Mouse (Mus musculus): Measurements from ENCODE around the gene Stx4a.
"Not testable (repeated sequence)": the region's sequence is repeated elsewhere in the genome, so short reads cannot be mapped to it uniquely, and the experiment has no call there.

Stx4a gene

DNA sequence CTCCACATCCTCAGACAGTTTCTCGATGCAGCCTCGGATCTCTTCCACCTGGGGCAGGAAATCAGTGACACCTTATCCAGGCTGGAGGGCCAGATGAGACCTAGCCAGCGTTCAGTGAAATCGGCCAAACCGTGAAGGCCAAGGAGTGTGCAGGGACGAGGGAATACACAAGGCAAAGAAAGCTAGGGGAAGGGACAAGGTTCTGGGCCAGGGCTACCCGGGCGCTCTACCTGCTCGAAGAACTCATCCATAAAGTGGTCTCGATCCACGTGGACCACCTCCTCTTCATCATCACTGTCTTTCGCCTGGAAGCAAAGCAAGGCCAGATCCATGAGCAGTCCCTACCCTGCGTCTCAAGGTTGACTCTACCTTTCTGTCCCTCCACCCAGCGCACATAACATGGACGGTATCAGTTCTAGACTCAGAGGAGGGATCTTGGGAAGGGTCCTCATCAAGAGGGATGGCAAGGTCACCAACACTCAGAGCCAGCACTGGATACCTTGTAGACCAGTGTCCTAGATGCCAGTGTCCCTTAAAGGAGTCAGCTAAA, 8.9 kb upstream of the Stx4a start:
- no peak for DNase-seq

DNA sequence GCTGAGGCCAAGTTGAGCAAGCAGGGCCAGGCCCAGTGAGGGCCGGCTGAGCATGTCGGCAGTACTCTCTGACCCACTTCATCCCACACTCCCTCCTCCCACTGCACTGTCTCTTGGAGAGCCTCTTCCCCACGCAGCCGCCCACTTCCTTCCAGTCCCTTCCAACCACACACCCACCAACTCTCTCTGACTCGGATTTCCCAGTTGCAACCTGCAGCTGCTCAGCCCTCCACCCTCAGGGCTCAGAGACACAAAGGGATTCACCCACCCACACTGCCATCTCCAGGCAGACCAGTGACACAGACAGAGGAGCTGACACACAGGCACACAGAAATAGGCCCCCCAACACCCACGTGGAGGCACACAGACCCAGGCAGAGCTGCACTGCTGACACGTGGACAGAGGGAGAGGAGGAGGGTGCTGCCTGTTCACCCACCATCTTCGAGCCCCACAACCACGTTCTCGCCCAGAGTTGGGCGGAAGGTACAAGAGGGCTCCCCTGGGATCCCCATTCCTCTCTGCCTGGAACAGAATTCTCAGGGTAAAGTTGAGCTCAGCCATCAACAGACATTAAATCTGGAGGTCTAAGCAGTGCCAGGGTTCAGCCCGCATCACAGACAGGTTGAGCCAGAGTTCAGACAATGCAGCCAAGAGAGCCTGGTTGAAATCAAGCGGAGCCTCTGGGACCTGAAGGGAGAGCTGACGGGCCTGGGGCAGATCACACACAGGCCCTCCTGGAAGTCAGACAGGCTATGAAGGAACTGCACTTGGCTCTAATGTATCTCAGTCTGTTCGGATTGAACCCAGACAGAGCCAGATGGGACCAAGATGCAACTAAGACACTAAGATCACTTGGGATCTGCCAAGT, 7.9 kb upstream of the Stx4a start:
- peak; percentile 92 for DNase-seq

DNA sequence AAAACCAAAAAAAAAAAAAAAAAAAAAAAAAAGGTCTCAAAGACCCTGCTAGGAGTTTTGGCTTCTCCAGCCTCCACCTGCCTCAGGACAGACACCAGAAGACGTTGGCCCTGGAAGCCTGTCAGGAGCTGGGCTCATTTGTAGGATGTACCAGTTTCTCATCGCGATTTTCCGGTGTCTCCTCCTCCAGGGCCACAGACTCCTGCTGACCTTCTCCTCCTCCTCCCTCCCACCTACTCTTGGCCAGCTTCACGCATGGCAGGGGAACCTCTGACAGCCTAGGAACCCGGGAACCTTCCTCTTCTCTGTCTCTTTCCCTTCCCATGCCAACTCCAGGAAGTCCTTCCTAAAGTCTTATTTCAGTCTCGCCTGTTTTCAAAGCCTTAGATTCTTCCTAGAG, 7.0 kb upstream of the Stx4a start:
- no peak for DNase-seq

GRCm38 (mm10) chr7:127817776-127818175, 6.3 kb upstream of the Stx4a start:
- no peak for DNase-seq

DNA sequence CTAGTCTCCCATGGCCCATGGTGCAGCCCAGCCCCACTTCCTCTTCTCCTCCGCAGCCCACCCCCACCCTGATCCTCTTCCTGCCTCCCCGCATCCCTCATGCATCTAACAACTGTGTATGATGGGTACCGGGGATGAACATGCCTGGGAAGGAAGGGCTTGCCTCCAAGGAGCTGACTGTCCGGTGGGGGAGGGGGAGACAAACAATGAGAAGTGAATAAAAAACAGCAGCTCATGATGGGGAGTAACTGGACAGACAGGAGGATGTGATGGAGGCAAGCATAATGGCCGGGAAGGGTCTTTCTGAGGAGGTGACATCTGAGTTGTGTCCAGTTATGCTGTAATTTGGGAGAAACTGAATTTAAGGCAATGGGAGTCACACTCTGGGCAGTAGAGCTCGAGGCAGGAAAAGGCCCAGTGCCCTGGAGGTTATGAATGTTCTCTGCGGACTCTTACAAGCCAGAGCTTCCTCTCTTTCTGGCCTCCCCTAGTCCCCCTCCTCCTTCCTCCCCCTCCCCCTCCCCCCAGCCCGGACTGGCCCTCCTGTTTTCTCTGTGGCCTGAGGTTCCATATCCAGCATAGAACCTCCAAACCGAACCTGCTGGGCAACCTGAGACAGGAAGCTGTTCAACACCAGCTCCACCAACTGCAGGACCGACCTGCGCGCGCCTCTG, 3.1 kb upstream of the Stx4a start:
- DNase-seq: no peak

- DNase-seq: no peak
Measured at GRCm38 (mm10) chr7:127822494-127822893, 1.6 kb upstream of the Stx4a start.

DNA sequence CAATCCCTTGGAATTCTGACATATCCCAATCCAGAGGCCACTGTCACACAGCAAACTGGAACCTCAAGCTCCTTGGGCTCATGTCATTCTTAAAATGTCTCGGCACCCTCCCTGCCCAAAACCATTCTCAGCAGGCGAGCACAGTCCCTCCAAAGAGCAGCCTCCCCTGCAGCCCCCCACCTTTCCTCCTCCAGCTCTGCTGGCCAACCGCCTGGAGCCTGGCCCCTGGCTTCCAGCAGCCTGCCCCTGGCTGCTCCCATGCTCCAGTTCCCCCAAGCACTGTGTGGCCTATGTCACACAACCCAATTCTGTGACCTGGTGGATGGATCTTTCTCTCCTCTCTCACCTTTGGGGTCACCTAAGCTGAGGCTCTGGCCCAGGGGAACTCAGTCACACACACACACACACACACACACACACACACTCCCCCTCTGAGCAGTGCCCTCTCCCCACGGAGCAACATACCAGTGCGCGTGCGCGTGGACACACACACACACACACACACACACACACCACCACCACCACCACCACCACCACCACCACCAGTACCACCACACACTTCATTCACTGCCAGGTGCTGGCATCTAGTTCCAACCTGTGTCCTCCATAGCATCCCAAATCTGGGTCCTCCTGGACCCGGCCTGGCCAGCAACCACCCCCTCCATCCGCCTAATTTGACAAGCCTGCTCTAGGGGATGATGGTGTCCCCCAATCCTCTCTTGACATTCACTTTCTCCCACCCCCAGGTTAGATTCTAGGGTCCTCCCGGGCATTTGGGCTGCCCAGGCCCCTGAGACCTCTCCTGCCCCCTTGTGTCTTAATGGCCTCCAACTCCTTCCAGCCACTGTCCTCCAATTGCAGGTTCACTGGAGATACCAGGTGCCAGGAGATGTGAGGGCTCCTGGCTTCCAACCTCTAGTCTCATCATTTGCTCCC, 590 bp upstream of the Stx4a start:
- no peak for DNase-seq

- DNase-seq: no peak
Measured at GRCm38 (mm10) chr7:127835550-127835949, 11.5 kb downstream of the Stx4a start.

DNA sequence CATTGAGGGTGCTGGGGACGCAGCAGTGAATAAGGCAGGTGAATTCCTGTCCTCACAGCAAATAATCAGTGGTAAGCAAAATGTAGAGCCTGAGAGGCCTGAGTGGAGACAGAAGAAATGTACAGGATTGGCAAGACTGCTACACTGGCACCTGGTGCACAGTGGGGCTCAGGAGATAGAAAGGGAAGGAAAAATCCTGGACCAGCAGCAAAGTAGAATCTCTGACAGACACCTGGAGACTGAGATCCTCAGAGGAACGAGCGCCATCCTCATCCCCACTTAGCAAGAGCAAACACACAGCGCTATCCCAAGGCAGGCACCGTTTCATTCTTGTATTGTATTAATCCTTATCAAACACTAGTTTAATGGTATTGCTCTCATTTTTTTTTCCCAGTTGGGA, 13.4 kb downstream of the Stx4a start:
- no peak for DNase-seq

- DNase-seq: not testable (repeated sequence)
Measured at GRCm38 (mm10) chr7:127837878-127838277, 13.8 kb downstream of the Stx4a start.

- not testable (repeated sequence) for DNase-seq
Measured at GRCm38 (mm10) chr7:127840031-127840430, 15.9 kb downstream of the Stx4a start.

- peak; percentile 89 for DNase-seq
Measured at GRCm38 (mm10) chr7:127840886-127841285, 16.8 kb downstream of the Stx4a start.

DNA sequence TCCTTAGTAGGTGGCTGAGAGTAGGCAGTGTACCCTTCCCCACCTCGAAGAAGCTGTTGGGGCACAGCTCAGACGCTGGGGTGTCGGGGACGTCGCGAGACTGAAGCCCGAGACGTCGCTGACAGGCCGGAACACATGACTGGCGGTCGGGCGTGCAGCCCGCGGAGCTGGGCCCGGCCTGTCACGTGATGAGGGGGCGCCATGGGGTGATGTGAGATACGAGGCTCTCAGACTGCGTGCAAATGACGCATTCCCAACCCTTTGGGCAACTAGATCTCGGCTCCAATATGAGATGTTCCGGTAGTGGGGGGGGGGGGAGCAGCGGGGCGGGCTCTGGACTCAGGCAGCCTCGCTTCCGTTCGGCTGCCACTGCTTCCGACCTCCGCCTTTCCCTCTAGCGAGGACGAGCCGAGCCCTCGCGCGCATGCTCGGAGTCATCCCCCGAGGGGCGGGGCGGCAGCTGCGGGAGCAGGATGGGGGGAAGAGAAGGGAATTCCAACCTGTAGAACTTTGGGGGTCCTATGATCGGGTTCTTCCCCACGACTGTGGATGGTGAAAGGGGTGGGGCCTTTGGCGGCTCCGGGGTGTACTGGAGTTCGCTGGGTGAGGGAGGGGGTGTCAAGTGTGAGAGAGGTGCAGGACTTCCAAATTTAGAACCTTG, 17.4 kb downstream of the Stx4a start:
- DNase-seq: peak; percentile 98

- peak; percentile 86 for DNase-seq
Measured at GRCm38 (mm10) chr7:127842001-127842718, 18.1 kb downstream of the Stx4a start.

- no peak for DNase-seq
Measured at GRCm38 (mm10) chr7:127849973-127850875, 26.1 kb downstream of the Stx4a start.

DNA sequence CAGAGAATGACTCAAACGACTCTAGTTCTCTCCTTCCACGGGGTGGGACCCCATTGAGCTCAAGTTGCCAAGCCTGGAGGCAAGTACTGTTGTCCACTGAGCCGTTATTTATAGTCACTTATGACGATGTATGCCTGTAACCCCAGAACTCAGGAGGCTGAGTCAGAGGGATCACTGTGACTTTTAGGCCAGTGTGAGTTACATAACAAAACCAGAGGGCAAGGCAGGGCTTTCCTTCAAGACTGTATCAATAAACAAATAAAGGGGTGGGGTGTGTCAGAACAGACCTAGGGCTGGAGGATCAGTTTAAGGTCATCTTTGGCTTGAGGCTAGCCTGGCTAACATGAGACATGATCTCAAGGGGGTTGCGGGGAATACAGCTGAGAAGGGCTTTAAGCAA, 26.8 kb downstream of the Stx4a start:
- DNase-seq: no peak

- no peak for DNase-seq
Measured at GRCm38 (mm10) chr7:127858258-127858657, 34.2 kb downstream of the Stx4a start.

DNA sequence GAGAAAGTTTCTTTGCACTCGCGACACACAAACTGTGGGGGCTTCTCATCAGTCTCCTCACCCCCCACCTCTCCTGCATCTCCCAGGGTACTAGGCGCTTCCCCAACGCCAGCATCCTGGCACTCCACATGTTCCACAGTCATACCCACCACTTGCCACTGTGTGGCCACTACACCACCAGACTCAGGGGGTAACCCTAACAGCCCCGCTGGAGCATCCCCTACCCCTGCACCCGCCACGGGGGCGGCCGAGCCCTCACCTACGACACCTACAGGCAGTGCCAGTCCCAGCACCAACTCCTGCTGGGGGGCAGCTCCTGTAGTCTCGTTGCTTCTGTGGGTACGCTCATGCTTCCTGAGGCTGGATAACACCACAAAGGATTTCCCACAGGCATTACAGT, 42.3 kb downstream of the Stx4a start:
- no peak for DNase-seq

GRCm38 (mm10) chr7:127867641-127868040, 43.5 kb downstream of the Stx4a start:
- no peak for DNase-seq

DNA sequence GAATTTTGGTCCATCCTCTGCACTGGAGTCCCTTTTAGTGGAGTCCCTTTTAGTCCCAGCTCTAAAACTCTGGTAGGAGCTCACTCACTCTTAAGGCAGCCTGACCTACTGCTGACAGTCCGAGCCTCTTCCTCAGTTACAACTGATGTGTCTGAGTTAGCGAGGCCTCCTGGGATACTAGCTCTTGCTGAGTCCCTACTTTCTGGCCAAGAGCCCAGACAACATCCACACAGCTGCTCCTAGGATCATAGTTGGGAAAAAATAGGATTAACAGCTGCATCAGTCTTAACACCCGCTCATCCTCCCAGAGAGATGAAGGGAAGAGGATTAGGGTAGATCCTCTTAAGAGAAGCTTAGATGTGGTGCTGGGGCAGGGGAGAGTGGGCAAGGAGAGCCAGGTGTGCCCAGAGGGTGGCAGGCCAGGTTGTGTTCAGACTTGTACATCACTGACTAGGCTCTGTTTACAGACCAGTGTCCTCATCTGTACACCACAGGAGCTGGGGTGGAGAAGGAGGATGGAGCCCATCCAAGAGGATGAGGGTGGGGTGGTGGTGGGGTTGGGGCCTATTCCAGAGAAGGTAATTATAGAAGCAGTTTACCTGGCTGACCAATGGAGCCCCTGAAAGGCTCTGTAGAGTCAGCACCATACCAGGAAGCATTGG, 45.2 kb downstream of the Stx4a start:
- DNase-seq: peak; percentile 61

Measured in right cerebral cortex, adult 18-20 months (tissue).